In the genomic region with DNA sequence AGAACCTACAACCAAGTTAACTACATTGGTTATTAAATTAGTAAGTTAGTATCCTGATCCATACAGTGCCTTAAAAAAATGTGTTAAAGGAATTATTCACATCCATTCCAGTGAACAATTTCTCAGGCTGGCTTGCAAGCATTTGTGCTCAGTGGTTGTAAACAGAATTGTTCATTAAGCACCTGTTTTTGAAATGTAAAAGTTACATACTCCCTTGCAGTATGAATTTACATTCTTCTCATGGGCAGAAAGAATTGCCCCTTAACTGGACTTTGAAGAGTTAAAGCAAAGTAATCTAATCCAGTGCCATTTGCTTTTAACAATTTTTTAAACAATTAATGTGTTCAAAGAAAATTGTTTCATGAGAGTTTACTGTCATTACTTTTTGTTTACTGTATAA, we compare ENCODE assay signal across 35 mouse cellular contexts. TPM values are rescaled to one million over a fixed set of nuclear protein-coding genes. Genes with fewer than 3 reads are reported as not detected.
"Had no signal": no experiment of that assay in that cellular context is flagged by ENCODE, and none has a peak within 500 bp of the region (broad histone marks: within the 10 kb centered on the region; RNA-seq: fewer than 3 reads in every experiment).

No protein-coding gene starts in this region.

- DNase-seq: gastrocnemius, adult 2 months; gastrocnemius, postnatal 10 days; gastrocnemius, postnatal 25 days; heart, adult 18-20 months; heart, postnatal 14 days; heart, postnatal 36 days; kidney, adult 11 months; kidney, adult 2 months; kidney, adult 9 months; kidney, postnatal 14 days; kidney, postnatal 36 days; layer of hippocampus, adult 9-11 months; layer of hippocampus, postnatal 36 days; left cerebral cortex, postnatal 4 days had no signal

- H3K9ac ChIP-seq: heart, embryonic 12.5 days; hindbrain, embryonic 13.5 days; hindbrain, embryonic 15.5 days; kidney, embryonic 15.5 days; limb, embryonic 13.5 days; limb, embryonic 15.5 days had no signal

- H3K27ac ChIP-seq: gastrocnemius, adult 2 months; heart, embryonic 10.5 days; hindbrain, embryonic 13.5 days; hindbrain, embryonic 15.5 days; hindbrain, postnatal 0 days; kidney, embryonic 15.5 days; kidney, postnatal 0 days; limb, embryonic 13.5 days; limb, embryonic 15.5 days had no signal

- H3K4me3 ChIP-seq: gastrocnemius, adult 2 months; heart, embryonic 10.5 days; heart, embryonic 12.5 days; hindbrain, embryonic 13.5 days; hindbrain, embryonic 15.5 days; kidney, embryonic 15.5 days; limb, embryonic 13.5 days; limb, embryonic 15.5 days had no signal

- ATAC-seq: hindbrain, postnatal 0 days; intestine, embryonic 16.5 days had no signal

- H3K4me2 ChIP-seq: heart, embryonic 12.5 days; hindbrain, embryonic 13.5 days; hindbrain, embryonic 15.5 days; kidney, embryonic 15.5 days; limb, embryonic 13.5 days; limb, embryonic 15.5 days had no signal

- H3K4me1 ChIP-seq: hindbrain, embryonic 15.5 days had no signal

- H3K9me3 ChIP-seq: heart, embryonic 10.5 days; heart, embryonic 12.5 days; hindbrain, embryonic 13.5 days; hindbrain, embryonic 15.5 days; kidney, embryonic 15.5 days; limb, embryonic 13.5 days; limb, embryonic 15.5 days had no signal

- H3K36me3 ChIP-seq: heart, embryonic 10.5 days; heart, embryonic 12.5 days; hindbrain, embryonic 13.5 days; hindbrain, embryonic 15.5 days; kidney, embryonic 15.5 days; limb, embryonic 13.5 days; limb, embryonic 15.5 days had no signal

RNA-seq across cellular contexts. Expression of a gene that starts 9.6 kb away (rescaled TPM):
- total RNA-seq: gastrocnemius, adult 2 months; gastrocnemius, postnatal 25 days; granulocyte monocyte progenitor cell, adult 5-6 weeks; heart, adult 18-20 months; heart, adult 8-10 months; heart, postnatal 36 days; hematopoietic stem cell, adult 5-6 weeks; hindbrain, postnatal 0 days; layer of hippocampus, adult 18-20 months; layer of hippocampus, adult 8-10 months; layer of hippocampus, postnatal 36 days; left cerebral cortex, adult 8-10 months; left cerebral cortex, postnatal 10 days; left cerebral cortex, postnatal 25 days; left cerebral cortex, postnatal 4 days; liver, adult 2 months had no signal
- polyA plus RNA-seq: heart, embryonic 12.5 days; heart, embryonic 14.5 days; hindbrain, embryonic 15.5 days; hindbrain, postnatal 0 days; intestine, embryonic 14.5 days; intestine, embryonic 16.5 days; kidney, postnatal 0 days; liver, adult 2 months had no signal
